Mouse (Mus musculus): ENCODE data around the gene Lsmem1.

Lsmem1 gene

GRCm38 (mm10) chr12:40133573-40134271, 65.6 kb downstream of the Lsmem1 start, which contains the start of gene Scin:
Scin (minus strand) TSS chr12:40134228.
- peak; percentile 44 to 58 for DNase-seq

DNA sequence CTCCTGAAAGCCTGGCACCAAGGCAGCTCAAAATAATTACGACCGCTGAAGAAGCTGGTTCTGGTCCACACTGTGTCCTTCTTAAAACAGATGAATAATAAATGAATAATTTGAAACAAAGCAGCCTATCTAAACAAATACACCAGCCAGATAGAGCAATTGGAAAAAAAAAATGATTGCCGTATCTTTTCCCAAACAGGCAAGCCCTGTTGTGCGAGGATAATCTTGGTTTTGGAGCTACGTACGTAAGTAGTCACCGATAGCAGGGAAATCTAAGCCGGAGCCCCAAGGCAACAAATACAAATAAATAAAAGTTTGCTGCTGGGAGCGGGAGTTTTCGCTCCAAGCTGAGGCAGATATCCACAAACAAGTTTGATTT, 66.1 kb downstream of the Lsmem1 start:
- DNase-seq = no peak

Measured in kidney, adult 8-10 months (tissue).